Mouse (Mus musculus) brain, embryonic 14.5 days (tissue): ENCODE data around the gene Mgat4a.

ENCODE experiments used
- CTCF ChIP-seq: fragments of 200-500 bp; IDR thresholded peaks from 2 replicates; pipeline ENCODE4 v1.5.1; 2012; ENCODE audit warnings: inconsistent platforms, mild to moderate bottlenecking, moderate library complexity, borderline replicate concordance; ENCODE audit not compliant: insufficient read depth, insufficient read length; ENCODE audit errors: extremely low read depth
- POLR2A ChIP-seq: fragments of 200-500 bp; IDR thresholded peaks from 2 replicates; pipeline ENCODE4 v1.6.1; 2012; ENCODE audit warnings: mild to moderate bottlenecking, inconsistent platforms, borderline replicate concordance; ENCODE audit not compliant: poor library complexity, insufficient read depth, insufficient read length, severe bottlenecking; ENCODE audit errors: extremely low read depth

DNA sequence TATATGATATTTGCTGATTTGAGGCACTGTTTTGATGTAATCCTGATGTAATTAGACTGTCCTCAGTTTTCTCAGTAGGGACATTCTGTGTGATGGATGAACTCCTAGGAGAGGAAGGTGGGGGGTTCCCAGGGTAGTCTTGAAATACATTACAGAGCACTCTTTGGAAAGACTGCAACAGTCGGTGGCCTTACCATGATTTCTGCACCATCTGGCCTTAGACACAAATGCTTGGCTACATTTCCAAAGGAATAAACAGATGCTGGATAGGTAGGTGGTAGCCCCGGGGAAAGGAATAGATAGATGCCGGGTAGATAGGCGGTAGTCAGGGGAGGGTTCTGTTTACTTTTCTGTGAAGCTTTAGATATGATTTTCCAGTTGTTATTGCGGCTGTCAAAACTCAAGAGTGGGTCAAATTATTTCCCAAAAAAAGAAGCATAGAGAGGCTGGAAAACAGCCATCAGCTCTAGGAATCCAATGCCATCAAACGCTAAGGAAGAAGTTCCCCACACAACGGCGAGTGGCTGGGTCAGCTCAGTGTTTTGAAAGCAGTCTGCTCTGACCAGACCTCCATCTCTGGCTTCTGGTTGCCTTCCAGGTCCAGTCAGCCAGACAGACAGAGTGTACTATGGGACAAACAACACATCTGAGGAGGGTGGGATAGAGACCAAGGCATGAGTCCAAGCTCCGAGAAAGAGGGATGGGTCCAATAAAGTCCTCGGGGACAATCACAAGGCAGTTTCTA lies 31.9 kb upstream of the Mgat4a start:
- TF ChIP-seq CTCF, result no peak
- no peak for TF ChIP-seq POLR2A
